Mouse (Mus musculus): ENCODE measurements at regions not wholly inside any gene's neighbourhood (a gene's known extent, or its start where the extent isn't known, plus 50 kb on each side); places are given as distances from the start of the nearest gene placed in this dataset.

DNA sequence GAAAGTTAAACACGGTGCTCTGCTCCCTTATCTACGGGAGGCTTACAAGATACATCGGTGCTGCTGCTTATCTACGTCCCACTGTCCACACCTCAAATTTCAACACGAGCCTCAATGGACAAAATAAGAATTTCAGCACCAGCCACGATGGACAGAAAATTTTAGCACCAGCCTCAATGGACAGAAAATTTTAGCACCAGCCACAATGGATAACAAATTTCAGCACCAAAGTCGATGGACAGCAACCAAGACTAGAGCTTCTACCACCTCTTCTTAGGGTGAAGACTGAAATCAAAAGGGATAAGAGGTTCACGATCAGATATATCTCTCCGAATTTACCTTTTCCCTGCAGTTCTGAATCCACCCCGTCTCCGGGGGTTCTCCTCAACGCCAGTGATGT lies 387.7 kb upstream of the Brinp3 start:
- peak; percentile 39 for DNase-seq (ENCODE audit: extremely low read depth, low read depth)
